Mouse (Mus musculus) naive thymus-derived CD4-positive, alpha-beta T cell, adult 5 months (primary cell): ENCODE measurements around the gene Oser1. TPM values are rescaled to one million over a fixed set of nuclear protein-coding genes. Genes with fewer than 3 reads are reported as not detected.

Experiments
- polyA plus RNA-seq: library from polyadenylated mRNA; unstranded; fragments of 100-300 nt; shearing (Covaris generic); gene quantifications from one replicate; pipeline ENCODE4 v1.2.1, GENCODE M21; 2017

Gene Oser1
- 255 TPM for polyA plus RNA-seq

GRCm38 (mm10) chr2:163424597-163424996 is at the start of gene Oser1:
Gene Oser1, minus strand, starts transcription at chr2:163424697.

GRCm38 (mm10) chr2:163472466-163472851 is 48.0 kb upstream of the Oser1 start, which contains the start of gene Fitm2:
Gene Fitm2, minus strand, starts transcription at chr2:163472629.

DNA sequence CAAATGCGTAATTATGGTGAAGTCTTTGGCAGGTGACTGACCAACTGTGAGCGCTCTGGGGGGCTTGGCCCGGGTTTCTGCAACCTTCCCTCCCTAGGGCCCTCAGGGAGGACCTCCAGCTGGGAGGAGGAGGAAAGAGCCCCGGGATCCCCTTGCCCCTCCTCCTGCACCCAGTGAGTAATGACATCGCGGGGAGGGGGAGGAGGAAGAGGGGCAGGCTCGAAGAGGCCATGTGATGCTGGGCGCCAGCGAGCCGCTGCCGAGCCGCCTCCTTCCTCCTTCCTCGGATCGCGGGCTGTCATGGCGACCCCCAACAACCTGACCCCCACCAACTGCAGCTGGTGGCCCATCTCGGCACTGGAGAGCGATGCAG is 13.7 kb upstream of the Oser1 start, which contains the start of gene Gdap1l1:
Gene Gdap1l1 (plus strand): TSS at position 231 of the 373 bp plus-strand sequence.

DNA sequence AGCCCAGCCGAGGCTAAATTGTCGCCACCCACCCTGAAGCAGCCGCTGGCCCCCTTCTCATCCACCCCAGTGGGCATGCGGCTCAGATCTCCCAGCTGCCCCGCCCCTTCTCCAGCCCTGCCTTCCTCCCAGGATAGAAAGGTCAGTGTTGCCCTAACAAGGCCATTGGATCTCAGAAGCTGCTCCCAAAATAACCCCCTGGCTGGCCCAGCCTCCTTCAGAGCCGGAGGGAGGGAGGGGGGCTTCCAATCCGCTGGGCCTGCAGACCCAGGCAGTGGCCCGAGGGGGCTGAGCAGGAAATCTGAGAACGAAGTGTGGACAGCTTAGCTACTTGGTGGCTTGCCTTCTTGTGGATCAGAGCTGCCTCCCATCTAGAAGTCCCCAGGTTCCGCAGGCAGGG is 26.6 kb downstream of the Oser1 start, which contains the start of gene Jph2:
Gene Jph2 (minus strand): TSS at position 89 of the 400 bp plus-strand sequence.

Other genes starting within 250 kb of the Oser1 start
- gene Tox2, start 221.6 kb downstream of the Oser1 start, polyA plus RNA-seq = 0.29 TPM
- not detected for gene Jph2, start 26.7 kb downstream of the Oser1 start, polyA plus RNA-seq
- not detected for gene Gdap1l1, start 13.8 kb upstream of the Oser1 start, polyA plus RNA-seq
- gene Fitm2, start 47.9 kb upstream of the Oser1 start, polyA plus RNA-seq = 3.9 TPM
- gene R3hdml, start 67.6 kb upstream of the Oser1 start, polyA plus RNA-seq = not detected
- gene Hnf4a, start 82.1 kb upstream of the Oser1 start, polyA plus RNA-seq = not detected
- 43.3 TPM for gene Ttpal, start 177.6 kb upstream of the Oser1 start, polyA plus RNA-seq
- gene Serinc3, start 220.4 kb upstream of the Oser1 start, polyA plus RNA-seq = 397 TPM
- gene Pkig, start 233.7 kb upstream of the Oser1 start, polyA plus RNA-seq = 1.8 TPM